Mouse (Mus musculus) Muller cell, postnatal 12 days (primary cell): ENCODE results near the gene Cldn34c4.

Source experiments
- DNase-seq: peaks from one replicate; pipeline ENCODE4 v3.0.0-alpha.2; 2015; ENCODE audit errors: inconsistent ontology term

Gene Cldn34c4

GRCm38 (mm10) chrX:127736454-127736853 lies at the start of gene Cldn34c4:
Gene Cldn34c4, minus strand, starts transcription at chrX:127736554.
- DNase-seq = peak; percentile 67

DNA sequence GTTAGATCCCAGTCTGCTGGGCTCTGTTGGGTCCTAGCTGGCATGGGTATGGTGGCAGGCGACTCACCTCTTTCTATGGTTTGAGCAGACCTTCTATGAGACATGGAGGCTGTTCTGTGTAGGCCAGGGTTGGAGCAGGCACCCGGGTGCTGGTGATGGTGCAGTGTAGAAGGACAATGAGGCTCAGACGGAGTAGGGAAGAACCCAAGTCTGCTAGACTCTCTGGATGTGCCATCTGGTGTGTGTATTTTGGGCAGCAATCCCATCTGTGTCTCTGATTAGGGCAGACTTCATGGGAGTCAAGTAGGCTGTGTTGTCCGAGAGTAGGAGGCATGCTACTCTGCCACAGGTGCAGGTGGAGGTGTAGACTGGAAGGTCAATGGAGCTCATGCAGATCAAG lies 10.7 kb upstream of the Cldn34c4 start:
- no peak for DNase-seq
